ENCODE assay signal across 8 mouse cellular contexts in the genomic region with DNA sequence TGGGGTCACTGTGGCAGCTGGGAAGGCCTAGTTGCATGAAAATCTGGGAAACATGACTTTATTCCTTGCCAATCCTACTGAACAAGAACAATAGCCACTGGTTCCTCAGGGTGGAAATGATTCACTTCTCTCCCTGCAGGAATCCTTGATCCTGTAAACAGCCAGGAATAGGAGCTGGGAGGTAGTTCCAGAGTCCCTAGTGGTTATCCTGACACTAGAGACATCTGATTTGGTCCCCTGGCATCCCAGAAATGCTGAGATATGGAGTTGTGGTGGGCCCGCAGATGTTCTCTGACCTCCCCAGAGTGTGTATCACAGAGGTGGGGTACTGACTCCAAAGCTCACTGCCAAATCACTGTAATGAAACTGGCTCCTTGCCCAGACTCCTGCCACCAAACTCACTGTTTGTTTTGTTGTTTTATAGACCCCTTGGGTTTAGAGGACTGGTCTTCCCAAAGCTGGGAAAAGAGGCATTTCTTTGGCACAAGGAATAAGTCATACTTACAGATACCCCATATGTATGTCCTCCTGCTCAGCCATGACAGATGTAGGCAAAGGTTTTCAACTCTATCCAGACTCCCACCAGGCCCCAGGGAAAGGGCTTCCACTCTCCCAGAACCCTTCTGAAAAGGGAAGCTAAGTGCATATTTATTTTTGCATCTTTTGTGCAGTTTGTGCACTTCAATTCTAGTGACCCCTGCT. TPM values are rescaled to one million over a fixed set of nuclear protein-coding genes. Genes with fewer than 3 reads are reported as not detected.
A peak's percentile ranks its signal among the peaks of the same experiment; 100 is the strongest.
DNase-seq lines count a peak whose midpoint lies in the region; ATAC-seq and TF ChIP-seq lines count a peak whose summit lies in the region.

No protein-coding gene starts in this region.

- no peaks in the 10 kb centered on the region for H3K9me3 ChIP-seq in midbrain, postnatal 0 days (ENCODE audit: low read length)
- H3K9me3 ChIP-seq in midbrain, embryonic 15.5 days: no peaks in the 10 kb centered on the region

- DNase-seq in cerebellum, postnatal 14 days: peak; percentile 22 to 35
- no peak for DNase-seq in cerebellum, adult 18-20 months
- peak; percentile 67 for DNase-seq in midbrain, postnatal 0 days (ENCODE audit: low spot score)
- peak; percentile 56 for DNase-seq in kidney, adult 9 months
- DNase-seq in spleen, adult 18-20 months: no peak
- DNase-seq in testis, postnatal 10 days (ENCODE audit: low spot score): no peak
- DNase-seq in cerebellum, postnatal 36 days: no peak

- no peak overlapping the region for H3K4me3 ChIP-seq in midbrain, postnatal 0 days (ENCODE audit: low read depth, low read length)
- H3K4me3 ChIP-seq in midbrain, embryonic 15.5 days: no peak overlapping the region

- H3K27ac ChIP-seq in midbrain, postnatal 0 days (ENCODE audit: low read depth, low read length): no peak overlapping the region
- no peak overlapping the region for H3K27ac ChIP-seq in midbrain, embryonic 15.5 days

- no peak overlapping the region for H3K4me2 ChIP-seq in midbrain, postnatal 0 days (ENCODE audit: low read depth, low read length, poor library complexity, severe bottlenecking)
- H3K4me2 ChIP-seq in midbrain, embryonic 15.5 days: no peak overlapping the region

- no peak for TF ChIP-seq CTCF in midbrain, postnatal 0 days (IDR thresholded peaks at IDR 0.05)

- no peaks in the 10 kb centered on the region for H3K4me1 ChIP-seq in midbrain, postnatal 0 days (ENCODE audit: insufficient read depth, low read length)
- H3K4me1 ChIP-seq in midbrain, embryonic 15.5 days: no peaks in the 10 kb centered on the region

- no peaks in the 10 kb centered on the region for H3K27me3 ChIP-seq in midbrain, postnatal 0 days (ENCODE audit: insufficient read depth, low read length)
- H3K27me3 ChIP-seq in midbrain, embryonic 15.5 days (replicated peaks): no peaks in the 10 kb centered on the region

- H3K36me3 ChIP-seq in midbrain, postnatal 0 days (ENCODE audit: insufficient read depth, low read length): peaks cover 9% of the 10 kb centered on the region; the same call in 1 of the 2 replicates
- no peaks in the 10 kb centered on the region for H3K36me3 ChIP-seq in midbrain, embryonic 15.5 days (replicated peaks)

- ATAC-seq in midbrain, postnatal 0 days (ENCODE audit: low FRiP score): no peak
- no peak for ATAC-seq in midbrain, embryonic 15.5 days (replicated peaks)

- H3K9ac ChIP-seq in midbrain, postnatal 0 days (replicated peaks; ENCODE audit: low read length, poor library complexity, severe bottlenecking): no peak overlapping the region
- no peak overlapping the region for H3K9ac ChIP-seq in midbrain, embryonic 15.5 days

- WGBS in midbrain, postnatal 0 days: 60% methylated on average over 1 of the region's 1 CpGs
- 63% methylated on average over 1 of the region's 1 CpGs for WGBS in midbrain, embryonic 15.5 days

RNA-seq across cellular contexts. Expression of a gene that starts 40.6 kb away (rescaled TPM):
- total RNA-seq in midbrain, postnatal 0 days (2014; rRNA removed): 43.6 and 44.3 TPM in 2 replicates
- polyA plus RNA-seq in midbrain, postnatal 0 days (2015; fragmentation: Nextera tagmentation; extraction: Ambion mirVana): 8.3 and 9.9 TPM in 2 replicates
- polyA plus RNA-seq in midbrain, embryonic 15.5 days (2015; fragmentation: Nextera tagmentation; extraction: Ambion mirVana): 22.4 and 23.8 TPM in 2 replicates

Comparison
In these comparisons a context has a peak if more than half of its experiments do, and no peak if none do; other contexts are left out.
1. DNase-seq: peak in cerebellum, postnatal 14 days (2 of 2), midbrain, postnatal 0 days (single experiment) and kidney, adult 9 months (single experiment); none in cerebellum, adult 18-20 months (0 of 2), spleen, adult 18-20 months (0 of 2), testis, postnatal 10 days (single experiment) and cerebellum, postnatal 36 days (0 of 2).